Mouse (Mus musculus) 416B (cell line): Measurements from ENCODE around the gene Gramd1b.

Experiments used
- DNase-seq: peaks from one replicate; pipeline ENCODE4 v3.0.0; 2011; ENCODE audit warnings: low read depth

Gramd1b gene

GRCm38 (mm10) chr9:40531027-40531621 is at the start of gene Gramd1b:
Gene Gramd1b (minus strand): TSS chr9:40531383.
- DNase-seq, result no peak

DNA sequence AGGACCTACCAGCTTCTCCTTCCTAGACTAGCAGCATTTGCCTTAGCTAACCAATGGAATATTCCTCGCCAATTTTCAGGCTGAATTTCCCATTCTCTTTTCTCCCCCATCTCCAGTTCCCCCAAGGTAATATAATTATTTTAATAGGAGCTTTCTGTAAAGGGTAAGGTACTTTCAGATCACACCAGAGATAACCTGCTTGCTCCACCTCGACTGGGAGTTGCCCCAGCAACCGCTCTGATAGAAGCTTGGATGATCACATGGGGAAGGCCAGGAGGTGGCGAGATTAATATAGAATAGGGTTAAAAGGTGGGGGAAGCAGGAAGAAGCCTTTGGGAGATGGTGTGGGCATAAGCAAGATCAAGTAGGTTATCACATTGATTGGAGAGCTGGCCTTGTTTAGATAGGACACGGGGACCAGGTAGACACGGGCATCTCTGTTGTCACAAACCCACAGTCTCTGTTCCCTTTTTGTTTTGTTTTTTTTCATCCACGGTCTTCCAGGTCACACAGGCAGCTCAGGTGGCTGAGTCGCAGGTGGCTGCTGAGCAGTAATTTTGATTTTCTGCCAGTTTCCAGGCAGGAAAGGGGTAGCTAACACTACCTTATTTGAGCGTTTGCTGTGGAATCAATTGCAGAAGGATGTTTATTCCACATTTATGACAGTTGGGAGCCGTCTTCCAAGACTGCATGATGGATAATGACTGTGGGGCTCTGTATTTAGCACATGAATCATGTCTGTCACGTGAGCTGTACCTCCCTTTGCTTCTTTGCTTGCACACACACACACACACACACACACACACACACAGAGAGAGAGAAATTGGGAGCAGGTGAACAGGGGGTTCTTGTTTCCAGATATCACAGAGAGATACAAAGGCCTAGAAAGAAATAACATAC is 47.8 kb upstream of the Gramd1b start:
- no peak for DNase-seq

- peak; percentile 30 for DNase-seq
Observed at GRCm38 (mm10) chr9:40577132-40577531, 45.9 kb upstream of the Gramd1b start.

DNA sequence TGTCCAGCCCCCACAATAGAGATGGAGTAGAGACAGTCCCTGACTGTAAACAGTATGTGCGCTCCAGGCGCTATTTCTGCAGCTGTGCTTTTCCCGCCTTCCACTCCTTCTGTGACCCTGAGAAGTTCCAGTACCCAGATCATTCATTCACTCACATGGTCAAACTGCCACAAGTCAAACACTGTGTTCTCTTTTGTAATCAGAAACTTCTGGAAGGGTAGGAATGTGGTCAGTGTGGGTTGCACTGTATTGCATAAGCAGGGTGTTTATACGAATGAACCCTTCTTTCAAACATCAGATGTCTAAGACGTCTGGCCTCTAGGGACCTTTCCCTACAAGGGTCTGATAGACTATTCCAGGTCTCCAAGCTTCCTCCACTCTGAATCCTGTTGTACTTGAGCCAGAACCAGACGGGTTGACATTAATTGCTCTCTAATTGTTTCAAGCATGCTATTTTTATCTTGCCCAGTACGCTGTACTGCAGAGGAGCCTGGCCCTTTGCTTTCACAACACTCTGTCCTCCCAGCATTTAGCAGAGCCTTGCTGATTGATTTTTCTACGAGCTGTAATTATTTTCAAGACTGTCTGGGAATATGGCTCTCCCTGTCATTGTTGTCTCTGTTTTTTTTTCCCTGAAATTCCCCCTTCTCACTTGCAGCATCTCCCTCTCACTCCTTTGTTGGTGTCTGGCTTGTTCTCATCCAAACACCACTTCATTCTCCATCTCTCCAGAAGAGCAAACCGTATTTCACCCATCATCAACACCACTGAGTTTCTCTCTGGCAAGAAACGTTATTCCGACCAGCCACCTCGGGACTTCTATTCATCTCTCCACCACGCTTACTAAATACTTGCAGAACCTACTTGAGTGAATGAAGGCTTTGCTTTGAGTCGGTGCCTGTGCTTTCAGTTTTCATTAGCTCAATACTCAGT is 44.1 kb upstream of the Gramd1b start:
- DNase-seq, result peak; percentile 83

GRCm38 (mm10) chr9:40571280-40571679 is 40.1 kb upstream of the Gramd1b start:
- peak; percentile 16 for DNase-seq

DNA sequence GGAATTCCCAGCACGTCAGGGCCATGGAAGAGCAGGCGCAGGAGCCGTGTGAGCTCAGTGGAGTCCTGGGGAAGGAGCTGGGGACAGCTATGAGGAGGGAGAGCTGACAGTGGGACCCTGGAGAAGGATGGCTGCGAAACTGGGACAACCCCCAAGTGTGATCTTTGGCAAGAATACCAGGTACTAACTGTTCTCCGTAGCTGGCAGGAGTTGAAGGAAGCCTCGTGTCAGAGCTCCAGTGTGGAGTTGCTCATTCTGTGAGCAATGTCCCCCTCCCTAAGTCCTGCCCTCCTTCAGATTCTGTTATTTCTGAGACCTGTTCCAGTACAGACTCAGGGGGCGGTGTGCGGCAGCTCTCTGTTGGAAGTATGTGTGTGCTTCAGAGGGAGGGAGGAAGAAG is 36.9 kb upstream of the Gramd1b start:
- no peak for DNase-seq

DNA sequence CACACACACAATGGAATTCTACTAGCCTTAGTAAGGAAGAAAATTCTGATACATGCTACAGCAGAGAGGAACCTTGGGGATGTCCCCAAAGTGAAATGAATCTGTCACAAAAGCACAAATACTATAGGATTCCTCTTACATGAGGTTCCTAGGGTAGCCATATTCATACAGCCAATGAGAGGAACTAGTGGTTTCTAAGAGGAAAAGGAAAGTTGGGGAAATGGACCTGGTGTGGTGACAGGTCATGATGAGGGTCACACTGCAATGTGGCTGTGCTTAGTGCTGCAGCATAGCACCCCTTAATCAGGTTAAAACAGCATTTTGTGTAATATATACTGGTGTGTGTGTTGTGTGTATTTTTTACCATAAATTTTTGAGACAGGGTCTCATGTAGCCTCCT is 32.6 kb upstream of the Gramd1b start:
- DNase-seq, result peak; percentile 37

- DNase-seq, result no peak
Observed at GRCm38 (mm10) chr9:40559646-40560045, 28.5 kb upstream of the Gramd1b start.

DNA sequence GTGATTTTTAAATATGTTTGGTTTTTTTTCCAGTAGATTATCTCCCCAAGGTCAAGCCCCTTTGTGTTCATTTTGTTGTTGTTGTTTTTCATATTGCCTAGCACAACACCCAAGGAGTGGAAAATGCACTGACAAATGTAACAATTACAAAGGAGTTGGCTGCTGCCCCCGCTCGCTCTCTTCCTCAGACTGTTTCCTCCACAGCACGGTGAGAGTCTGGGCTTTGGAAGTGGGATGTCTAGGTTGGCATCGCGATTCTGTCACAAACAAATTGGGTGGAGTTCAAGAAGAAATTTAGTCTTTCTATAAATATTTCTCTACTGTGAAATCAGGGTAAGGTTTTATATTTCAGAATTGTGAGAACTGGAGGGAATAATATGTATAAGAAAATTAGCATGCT is 26.6 kb upstream of the Gramd1b start:
- no peak for DNase-seq

- DNase-seq, result no peak
Observed at GRCm38 (mm10) chr9:40556396-40556795, 25.2 kb upstream of the Gramd1b start.

DNA sequence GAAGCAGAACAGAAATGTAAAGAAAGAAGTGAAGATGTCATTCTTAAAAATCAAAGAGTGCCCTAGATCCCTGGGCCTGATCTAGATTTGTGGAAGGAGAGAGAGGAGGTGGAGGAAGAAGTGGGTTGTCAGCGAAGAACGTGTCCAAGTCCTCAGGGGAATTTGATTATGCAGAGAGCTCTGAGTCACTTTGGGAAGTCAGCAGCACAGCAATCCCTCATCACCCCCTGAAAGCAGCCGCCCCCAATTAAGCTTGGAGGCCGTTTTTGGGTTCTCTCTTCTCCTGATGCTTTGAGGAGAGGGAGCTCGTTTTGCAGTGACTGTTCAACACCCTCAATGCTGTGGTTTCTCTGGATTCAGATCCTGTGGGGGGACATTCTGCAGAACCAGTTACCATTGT is 24.1 kb upstream of the Gramd1b start:
- no peak for DNase-seq

- DNase-seq, result no peak
Observed at GRCm38 (mm10) chr9:40547876-40548275, 16.7 kb upstream of the Gramd1b start.

DNA sequence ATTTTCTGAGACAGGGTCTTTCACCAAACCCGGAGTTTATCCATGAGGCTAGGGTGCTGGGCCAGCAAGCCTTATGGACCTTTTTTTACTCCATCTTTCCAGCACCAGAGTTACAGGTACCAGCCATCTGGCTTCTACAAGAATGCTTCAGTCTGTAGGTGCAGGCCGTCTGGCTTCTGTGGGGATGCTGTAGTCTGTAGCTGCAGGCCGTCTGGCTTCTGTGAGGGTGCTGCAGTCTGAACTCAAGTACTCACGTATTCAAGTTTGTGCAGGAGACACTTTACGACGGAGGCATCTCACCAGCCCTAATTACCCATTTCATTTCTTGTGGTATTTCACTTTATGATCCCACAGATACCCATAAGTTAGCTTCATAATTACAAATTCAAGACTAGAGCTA is 14.0 kb upstream of the Gramd1b start:
- DNase-seq, result no peak

- no peak for DNase-seq
Observed at GRCm38 (mm10) chr9:40539588-40540140, 8.5 kb upstream of the Gramd1b start.

- no peak for DNase-seq
Observed at GRCm38 (mm10) chr9:40537708-40538105, 6.5 kb upstream of the Gramd1b start.

GRCm38 (mm10) chr9:40537044-40537707 is 6.0 kb upstream of the Gramd1b start:
- DNase-seq, result no peak

GRCm38 (mm10) chr9:40530536-40530935 is 647 bp downstream of the Gramd1b start:
- DNase-seq, result no peak

- no peak for DNase-seq
Observed at GRCm38 (mm10) chr9:40528733-40529132, 2.5 kb downstream of the Gramd1b start.

GRCm38 (mm10) chr9:40526928-40527327 is 4.3 kb downstream of the Gramd1b start:
- DNase-seq, result no peak

GRCm38 (mm10) chr9:40522156-40522555 is 9.0 kb downstream of the Gramd1b start:
- DNase-seq, result no peak

DNA sequence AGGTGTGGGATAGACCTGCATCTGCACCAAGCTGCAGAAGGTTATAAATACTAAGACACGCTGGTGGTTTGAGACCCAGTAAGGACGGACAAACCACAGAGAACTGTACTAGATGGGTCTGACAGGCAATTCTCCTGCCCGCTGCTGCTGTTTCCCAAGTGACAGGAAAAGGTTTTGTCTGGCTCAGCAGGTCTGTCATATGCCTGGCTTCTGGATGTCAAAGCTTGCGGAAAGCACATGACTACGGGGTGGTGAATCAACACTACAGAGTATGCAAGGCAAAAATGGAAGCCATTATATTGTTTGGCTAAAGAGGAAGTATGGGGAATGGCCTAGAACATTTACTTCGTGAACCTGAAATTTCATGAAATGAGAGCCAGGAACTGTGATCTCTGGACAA is 10.1 kb downstream of the Gramd1b start:
- no peak for DNase-seq

GRCm38 (mm10) chr9:40519294-40519693 is 11.9 kb downstream of the Gramd1b start:
- DNase-seq, result peak; percentile 9
